Mouse (Mus musculus): ENCODE results near the gene Med1. TPM values are rescaled to one million over a fixed set of nuclear protein-coding genes. Genes with fewer than 3 reads are reported as not detected.

The Med1 gene
- polyA plus RNA-seq, 1 experiment from 2014 or later: 64.6 TPM

GRCm38 (mm10) chr11:98113504-98113903 lies 79.6 kb downstream of the Med1 start:
- Histone ChIP-seq H3K4me2 (replicated peaks; ENCODE audit: low read depth, low read length) (no peak overlapping the region), H3K36me3 (ENCODE audit: insufficient read depth, low read length) (peaks cover 25% of the 10 kb centered on the region; the same call in 1 of the 2 replicates), H3K4me3 (ENCODE audit: low read length) (no peak overlapping the region), H3K9ac (replicated peaks; ENCODE audit: low read length) (no peak overlapping the region), H3K9me3 (ENCODE audit: low read length) (no peaks in the 10 kb centered on the region), H3K27me3 (ENCODE audit: insufficient read depth, low read length) (no peaks in the 10 kb centered on the region), H3K4me1 (ENCODE audit: insufficient read depth, low read length) (no peaks in the 10 kb centered on the region), H3K27ac (ENCODE audit: low read length) (no peak overlapping the region)
- WGBS: 76% methylated on average over 4 of the region's 4 CpGs
- ATAC-seq (ENCODE audit: low FRiP score, low TSS enrichment): no peak

GRCm38 (mm10) chr11:98109706-98110105 lies 83.4 kb downstream of the Med1 start:
- 77% methylated on average over 5 of the region's 5 CpGs for WGBS
- Histone ChIP-seq H3K4me3 (ENCODE audit: low read length) (no peak overlapping the region), H3K36me3 (ENCODE audit: insufficient read depth, low read length) (peaks cover 36% of the 10 kb centered on the region), H3K4me1 (ENCODE audit: insufficient read depth, low read length) (no peaks in the 10 kb centered on the region), H3K27me3 (ENCODE audit: insufficient read depth, low read length) (no peaks in the 10 kb centered on the region), H3K9ac (replicated peaks; ENCODE audit: low read length) (no peak overlapping the region), H3K27ac (ENCODE audit: low read length) (no peak overlapping the region), H3K4me2 (replicated peaks; ENCODE audit: low read depth, low read length) (no peak overlapping the region), H3K9me3 (ENCODE audit: low read length) (no peaks in the 10 kb centered on the region)
- no peak for ATAC-seq (ENCODE audit: low FRiP score, low TSS enrichment)

Small RNAs within 50 kb of the gene (microRNA-seq; reads per million reads assigned to microRNA genes)
- gene Gm27399: not detected

Other genes starting within 250 kb of the Med1 start
- 1.8 and 2.3 TPM in 2 replicates for gene Plxdc1, start 206.8 kb downstream of the Med1 start, polyA plus RNA-seq (2015; fragmentation: Nextera tagmentation; extraction: Ambion mirVana)
- 7.3 and 7.4 TPM in 2 replicates for gene Arl5c, start 197.1 kb downstream of the Med1 start, polyA plus RNA-seq (2015; fragmentation: Nextera tagmentation; extraction: Ambion mirVana)
- gene Cacnb1, start 170.3 kb downstream of the Med1 start, polyA plus RNA-seq (2015; fragmentation: Nextera tagmentation; extraction: Ambion mirVana): 12.8 TPM in 2 replicates
- 950 and 1,086 TPM in 2 replicates for gene Rpl19, start 166.6 kb downstream of the Med1 start, polyA plus RNA-seq (2015; fragmentation: Nextera tagmentation; extraction: Ambion mirVana)
- 3.3 and 4.0 TPM in 2 replicates for gene Stac2, start 139.8 kb downstream of the Med1 start, polyA plus RNA-seq (2015; fragmentation: Nextera tagmentation; extraction: Ambion mirVana)
- 20.0 and 21.0 TPM in 2 replicates for gene Fbxl20, start 42.9 kb downstream of the Med1 start, polyA plus RNA-seq (2015; fragmentation: Nextera tagmentation; extraction: Ambion mirVana)
- 9.2 and 12.4 TPM in 2 replicates for gene Cdk12, start 9.8 kb upstream of the Med1 start, polyA plus RNA-seq (2015; fragmentation: Nextera tagmentation; extraction: Ambion mirVana)
- gene Neurod2, start 136.4 kb upstream of the Med1 start, polyA plus RNA-seq (2015; fragmentation: Nextera tagmentation; extraction: Ambion mirVana): not detected in 2 replicates
- gene Ppp1r1b, start 155.1 kb upstream of the Med1 start, polyA plus RNA-seq (2015; fragmentation: Nextera tagmentation; extraction: Ambion mirVana): 5.4 and 5.8 TPM in 2 replicates
- 62.0 and 62.4 TPM in 2 replicates for gene Stard3, start 165.1 kb upstream of the Med1 start, polyA plus RNA-seq (2015; fragmentation: Nextera tagmentation; extraction: Ambion mirVana)
- gene Tcap, start 190.5 kb upstream of the Med1 start, polyA plus RNA-seq (2015; fragmentation: Nextera tagmentation; extraction: Ambion mirVana): 2.4 and 2.7 TPM in 2 replicates
- gene Pnmt, start 193.2 kb upstream of the Med1 start, polyA plus RNA-seq (2015; fragmentation: Nextera tagmentation; extraction: Ambion mirVana): 2.5 and 2.8 TPM in 2 replicates
- gene Pgap3, start 207.2 kb upstream of the Med1 start, polyA plus RNA-seq (2015; fragmentation: Nextera tagmentation; extraction: Ambion mirVana): 17.6 and 22.3 TPM in 2 replicates
- gene Erbb2, start 219.2 kb upstream of the Med1 start, polyA plus RNA-seq (2015; fragmentation: Nextera tagmentation; extraction: Ambion mirVana): 54.9 and 57.7 TPM in 2 replicates
- 108 and 113 TPM in 2 replicates for gene Mien1, start 245.7 kb upstream of the Med1 start, polyA plus RNA-seq (2015; fragmentation: Nextera tagmentation; extraction: Ambion mirVana)